Mouse (Mus musculus): Measurements from ENCODE around the gene Tubb5.

DNA sequence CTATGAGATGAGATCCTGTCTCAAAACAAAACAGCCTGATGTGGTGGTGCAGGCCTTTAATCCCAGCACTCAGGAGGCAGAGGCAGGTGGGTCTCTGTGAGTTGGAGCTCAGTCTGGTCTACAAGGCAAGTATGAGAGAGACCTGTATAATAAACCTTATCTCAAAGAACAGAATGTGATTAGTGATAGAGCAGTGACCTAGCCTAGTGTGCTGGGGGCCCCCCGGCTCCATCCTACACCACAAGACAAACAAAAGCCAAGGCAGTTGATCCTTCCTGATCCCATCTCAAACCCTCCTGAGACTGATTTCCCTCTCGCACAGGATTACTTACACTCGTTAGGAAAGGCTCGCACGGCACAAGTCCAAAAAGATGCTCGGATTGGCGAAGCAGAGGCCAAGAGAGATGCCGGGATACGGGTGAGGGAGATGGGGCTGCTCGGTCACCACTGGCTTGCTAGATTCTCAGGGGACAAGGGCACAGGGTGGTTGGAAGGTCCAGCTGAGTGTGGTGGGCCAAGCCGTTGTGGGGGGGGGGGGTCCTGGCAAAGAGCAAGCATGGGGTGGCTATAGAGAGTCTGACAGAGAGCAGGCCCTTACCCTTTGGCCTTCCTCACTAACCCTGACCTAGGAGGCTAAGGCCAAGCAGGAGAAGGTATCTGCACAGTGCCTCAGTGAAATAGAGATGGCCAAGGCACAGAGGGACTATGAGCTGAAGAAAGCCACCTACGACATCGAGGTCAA, 12.8 kb downstream of the Tubb5 start:
- no peak for TF ChIP-seq POLR2A (IDR thresholded peaks at IDR 0.05; ENCODE audit: insufficient read depth, low read depth, low read length)
- TF ChIP-seq CTCF (IDR thresholded peaks at IDR 0.05; ENCODE audit: insufficient read depth, low read depth, low read length), result no peak

Measured in olfactory bulb, adult 2 months (tissue).